Mouse (Mus musculus) heart, embryonic 14.5 days (tissue): ENCODE measurements at regions not wholly inside any gene's neighbourhood (a gene's known extent, or its start where the extent isn't known, plus 50 kb on each side); places are given as distances from the start of the nearest gene placed in this dataset.

Source experiments
- ATAC-seq: fragments of 200-750 bp; cut with Nextera tagmentation; 2 replicates; pipeline ENCODE4 v1.8.0; 2017; ENCODE audit warnings: low read depth, moderate TSS enrichment; ENCODE audit not compliant: insufficient number of reproducible peaks, insufficient read depth, low FRiP score
- H3K27ac ChIP-seq, 2 experiments: fragments of 200-500 bp in 1 of 2; fragments of 300-500 bp in 1 of 2; sonication (generic) in 1 of 2; replicated peaks in 1 of 2; 2 replicates each; pipeline ENCODE4 v1.5.1; 2012 to 2014; ENCODE audit warnings: low read depth in 2 of 2, low read length in 2 of 2, control low read depth in 1 of 2, mild to moderate bottlenecking in 1 of 2, mixed read lengths in 1 of 2; ENCODE audit not compliant: control insufficient read depth in 1 of 2, insufficient read depth in 1 of 2
- H3K27me3 ChIP-seq: fragments of 300-500 bp; sonication (generic); 2 replicates; pipeline ENCODE4 v1.6.1; 2014; ENCODE audit warnings: mild to moderate bottlenecking, low read length, control low read depth; ENCODE audit not compliant: control insufficient read depth, insufficient read depth
- H3K36me3 ChIP-seq: fragments of 300-500 bp; sonication (generic); 2 replicates; pipeline ENCODE4 v1.6.1; 2014; ENCODE audit warnings: mild to moderate bottlenecking, control low read depth, low read length, mixed read lengths; ENCODE audit not compliant: control insufficient read depth, insufficient read depth
- H3K4me1 ChIP-seq, 2 experiments: fragments of 200-500 bp in 1 of 2; fragments of 300-500 bp in 1 of 2; sonication (generic) in 1 of 2; 2 replicates each; pipeline ENCODE4 v1.6.1; 2012 to 2014; ENCODE audit warnings: low read length in 2 of 2, control low read depth in 1 of 2, mixed read lengths in 1 of 2; ENCODE audit not compliant: control insufficient read depth in 2 of 2, insufficient read depth in 2 of 2
- H3K4me2 ChIP-seq: fragments of 300-500 bp; sonication (generic); 2 replicates; pipeline ENCODE4 v1.6.1; 2014; ENCODE audit warnings: mild to moderate bottlenecking, low read length
- H3K4me3 ChIP-seq, 2 experiments: fragments of 200-500 bp in 1 of 2; fragments of 300-500 bp in 1 of 2; sonication (generic) in 1 of 2; 2 replicates each; pipeline ENCODE4 v1.5.1; 2012 to 2014; ENCODE audit warnings: low read length in 2 of 2, mild to moderate bottlenecking in 2 of 2, control low read depth in 1 of 2, low read depth in 1 of 2, moderate library complexity in 1 of 2; ENCODE audit not compliant: control insufficient read depth in 1 of 2, insufficient read depth in 1 of 2
- H3K9ac ChIP-seq: fragments of 300-500 bp; sonication (generic); 2 replicates; pipeline ENCODE4 v1.6.1; 2014; ENCODE audit warnings: mild to moderate bottlenecking, low read length
- H3K9me3 ChIP-seq: fragments of 300-500 bp; sonication (generic); 2 replicates; pipeline ENCODE4 v1.6.1; 2016; ENCODE audit warnings: low read length, control low read depth; ENCODE audit not compliant: control insufficient read depth
- WGBS: fragments of 180-500 bp; shearing (Covaris S2); extraction: QIAGEN DNeasy Blood & Tissue Kit; methylation state at CpG from one replicate; pipeline ENCODE4 v1.1.7; 2014; 5-methylcytosine and 5-hydroxymethylcytosine counted together

GRCm38 (mm10) chr4:72480535-72480934, 279.8 kb upstream of the Tle1 start:
- Histone ChIP-seq H3K9ac (no peak overlapping the region), H3K4me2 (no peak overlapping the region), H3K9me3 (no peaks in the 10 kb centered on the region), H3K4me1 (no peaks in the 10 kb centered on the region), H3K27ac (no peak overlapping the region), H3K27me3 (no peaks in the 10 kb centered on the region), H3K36me3 (no peaks in the 10 kb centered on the region), H3K4me3 (no peak overlapping the region)
- no peak for ATAC-seq
- 77% methylated on average over 3 of the region's 3 CpGs for WGBS

DNA sequence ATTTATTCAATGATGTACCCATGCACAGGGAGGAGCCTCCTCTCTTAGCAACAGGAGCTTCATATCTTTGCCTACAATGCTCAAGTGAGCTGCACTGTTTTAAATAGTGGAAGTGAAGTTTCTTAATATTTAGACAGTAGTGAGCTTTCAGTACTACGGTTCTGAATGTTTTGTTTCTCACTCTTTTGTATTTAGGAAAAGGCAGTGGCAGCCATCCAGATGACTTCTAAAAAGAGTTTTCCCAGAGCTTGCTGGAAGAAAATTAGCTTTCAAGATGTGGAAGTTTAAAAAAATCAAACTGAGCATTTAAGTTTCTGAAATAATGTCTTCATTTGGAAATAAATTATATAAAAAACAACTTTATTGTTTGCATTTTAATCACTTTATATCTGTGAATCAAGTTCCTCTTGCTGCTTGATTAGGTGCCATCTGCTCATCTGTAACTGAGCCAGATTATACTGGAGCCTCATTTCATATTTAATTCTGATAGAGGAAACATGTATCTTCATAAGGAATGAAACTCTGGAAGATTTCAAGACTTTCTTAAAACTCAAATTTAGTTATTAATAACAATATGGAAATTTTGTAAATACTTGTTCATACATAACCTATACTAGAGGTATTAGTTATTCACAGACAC, 268.6 kb upstream of the Tle1 start:
- Histone ChIP-seq H3K27ac (no peak overlapping the region), H3K27me3 (no peaks in the 10 kb centered on the region), H3K4me2 (no peak overlapping the region), H3K36me3 (no peaks in the 10 kb centered on the region), H3K9me3 (no peaks in the 10 kb centered on the region), H3K4me3 (no peak overlapping the region), H3K4me1 (no peaks in the 10 kb centered on the region), H3K9ac (no peak overlapping the region)
- 72% methylated on average over 1 of the region's 1 CpGs for WGBS
- ATAC-seq = no peak

DNA sequence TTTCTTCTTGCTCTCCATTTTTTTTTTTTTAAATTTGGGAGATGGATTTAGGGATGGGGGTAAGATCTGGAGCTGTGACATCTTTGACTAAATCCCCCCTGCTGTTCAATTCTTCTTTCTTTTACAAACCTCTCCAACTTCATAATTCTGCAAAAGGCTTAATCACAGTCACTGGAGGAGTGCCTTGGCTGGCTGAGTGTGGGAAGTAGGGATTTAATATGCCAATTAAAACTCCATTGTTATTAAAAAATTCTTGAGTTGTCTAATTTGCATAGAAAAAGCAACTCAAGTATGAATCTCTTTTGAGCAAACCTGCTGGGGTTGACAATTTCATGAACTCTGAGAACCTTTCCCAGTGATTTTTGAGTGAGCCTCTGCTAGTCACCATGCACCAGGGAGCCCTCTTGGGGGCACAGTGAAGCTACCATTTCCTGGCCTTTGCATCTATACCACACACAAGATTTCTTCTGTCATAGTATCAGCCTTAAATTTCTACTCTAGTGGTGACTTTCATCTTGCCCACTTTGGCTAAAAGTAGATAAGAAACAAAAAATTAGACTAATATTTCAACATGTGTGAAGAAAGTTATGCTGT, 243.6 kb upstream of the Tle1 start:
- no peaks in the 10 kb centered on the region for H3K27me3 ChIP-seq
- H3K36me3 ChIP-seq = no peaks in the 10 kb centered on the region
- H3K9ac ChIP-seq = no peak overlapping the region
- no peaks in the 10 kb centered on the region for H3K4me1 ChIP-seq
- no peak overlapping the region for H3K4me3 ChIP-seq
- no peak for ATAC-seq
- no peaks in the 10 kb centered on the region for H3K9me3 ChIP-seq
- H3K27ac ChIP-seq = no peak overlapping the region
- no peak overlapping the region for H3K4me2 ChIP-seq

DNA sequence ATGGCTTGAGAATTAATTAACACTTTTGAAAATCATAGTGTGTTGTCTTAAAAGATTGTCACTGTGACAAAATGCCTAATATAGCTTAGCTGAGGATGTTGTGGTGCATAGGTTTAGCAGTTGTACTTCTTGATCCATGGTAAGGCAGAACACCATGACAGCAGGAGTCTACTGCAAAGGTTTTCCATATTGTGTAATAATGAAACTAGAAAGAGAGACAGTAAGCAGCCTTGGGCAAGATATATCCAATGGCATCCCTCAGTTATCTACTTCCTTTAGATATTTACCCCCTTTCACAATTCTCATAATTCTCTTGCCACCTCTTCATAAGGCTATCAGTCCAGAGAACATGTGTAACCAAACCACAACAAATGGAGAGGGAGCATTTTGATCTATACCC, 236.6 kb upstream of the Tle1 start:
- ATAC-seq = no peak
- no peak overlapping the region for H3K9ac ChIP-seq
- no peaks in the 10 kb centered on the region for H3K27me3 ChIP-seq
- H3K36me3 ChIP-seq = no peaks in the 10 kb centered on the region
- no peaks in the 10 kb centered on the region for H3K9me3 ChIP-seq
- H3K4me3 ChIP-seq = no peak overlapping the region
- no peaks in the 10 kb centered on the region for H3K4me1 ChIP-seq
- no peak overlapping the region for H3K27ac ChIP-seq
- no peak overlapping the region for H3K4me2 ChIP-seq

DNA sequence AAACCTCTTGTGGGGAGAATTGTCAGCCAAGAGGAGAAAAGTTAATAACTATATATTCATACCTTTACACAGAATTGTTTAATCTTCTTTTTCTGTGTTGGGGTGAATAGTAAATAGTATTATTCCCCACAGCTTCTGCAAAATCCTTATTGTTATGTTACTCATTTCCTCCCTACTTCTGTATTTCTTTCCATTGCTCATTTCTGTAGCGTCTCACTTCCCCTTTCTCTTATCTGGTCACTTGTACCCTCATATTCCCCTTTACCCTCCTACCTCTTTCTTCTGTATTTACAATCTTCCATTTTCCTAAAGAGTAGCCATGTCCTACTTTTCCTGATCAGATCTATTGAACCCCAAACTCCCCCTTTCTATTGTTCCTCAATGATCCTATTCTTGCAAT, 224.6 kb upstream of the Tle1 start:
- Histone ChIP-seq H3K9ac (no peak overlapping the region), H3K27ac (no peak overlapping the region), H3K4me2 (no peak overlapping the region), H3K27me3 (no peaks in the 10 kb centered on the region), H3K4me1 (no peaks in the 10 kb centered on the region), H3K9me3 (no peaks in the 10 kb centered on the region), H3K36me3 (no peaks in the 10 kb centered on the region), H3K4me3 (no peak overlapping the region)
- ATAC-seq = no peak
- 61% methylated on average over 1 of the region's 1 CpGs for WGBS

DNA sequence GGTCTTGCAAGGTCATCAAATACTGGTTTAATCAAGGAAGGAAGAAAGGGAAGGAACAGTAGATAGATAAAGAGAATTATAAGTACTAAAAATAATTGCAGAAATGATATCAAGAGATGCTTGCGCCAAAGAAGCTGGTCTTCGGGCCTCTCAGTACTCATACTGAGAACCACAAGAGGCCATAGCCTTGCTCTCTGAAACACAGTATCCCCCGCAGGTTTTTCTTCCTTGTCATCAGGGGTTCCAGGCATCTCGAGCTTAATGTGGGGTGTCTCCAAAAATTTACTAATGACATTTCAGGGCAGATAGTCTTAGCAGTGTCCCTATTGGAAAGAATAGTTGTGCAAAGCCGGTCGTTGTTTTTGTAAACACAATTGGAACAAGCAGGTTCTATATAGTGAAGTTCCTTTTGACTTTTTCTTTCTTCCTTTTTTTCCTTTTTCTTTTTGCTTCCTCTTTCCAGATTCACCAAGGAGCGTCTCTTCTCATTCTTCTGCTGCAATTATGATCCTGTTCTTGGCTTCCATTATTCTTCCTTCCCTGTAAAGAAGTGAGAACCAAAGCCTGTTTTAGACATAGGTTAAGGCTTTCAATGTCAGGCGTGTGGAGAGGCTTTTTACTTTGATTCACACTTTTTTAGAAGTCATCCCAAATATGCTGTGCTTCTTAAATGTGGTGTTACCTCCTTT, 211.5 kb upstream of the Tle1 start:
- Histone ChIP-seq H3K9ac (no peak overlapping the region), H3K4me1 (no peaks in the 10 kb centered on the region), H3K27ac (no peak overlapping the region), H3K36me3 (no peaks in the 10 kb centered on the region), H3K27me3 (no peaks in the 10 kb centered on the region), H3K9me3 (no peaks in the 10 kb centered on the region), H3K4me2 (no peak overlapping the region), H3K4me3 (no peak overlapping the region)
- WGBS = 81% methylated on average over 8 of the region's 8 CpGs
- no peak for ATAC-seq

GRCm38 (mm10) chr4:72411343-72411742, 210.6 kb upstream of the Tle1 start:
- H3K4me1 ChIP-seq = no peaks in the 10 kb centered on the region
- no peak overlapping the region for H3K4me2 ChIP-seq
- no peaks in the 10 kb centered on the region for H3K36me3 ChIP-seq
- no peaks in the 10 kb centered on the region for H3K27me3 ChIP-seq
- ATAC-seq = no peak
- no peak overlapping the region for H3K27ac ChIP-seq
- no peaks in the 10 kb centered on the region for H3K9me3 ChIP-seq
- H3K9ac ChIP-seq = no peak overlapping the region
- WGBS = 90% methylated on average over 3 of the region's 3 CpGs
- no peak overlapping the region for H3K4me3 ChIP-seq

DNA sequence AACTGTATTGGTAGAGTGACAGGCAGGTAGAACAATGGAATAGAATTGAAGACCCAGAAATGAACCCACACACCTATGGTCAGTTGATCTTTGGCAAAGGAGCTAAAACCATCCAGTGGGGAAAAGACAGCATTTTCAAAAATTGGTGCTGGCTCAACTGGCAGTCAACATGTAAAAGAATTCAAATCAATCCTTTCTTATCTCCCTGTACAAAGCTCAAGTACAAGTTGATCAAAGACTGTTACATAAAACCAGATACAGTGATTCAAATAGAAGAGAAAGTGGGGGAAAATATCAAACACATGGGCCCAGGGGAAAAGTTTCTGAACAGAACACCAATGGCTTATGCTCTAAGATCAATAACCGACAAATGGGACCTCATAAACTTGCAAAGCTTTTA, 200.0 kb upstream of the Tle1 start:
- Histone ChIP-seq H3K9ac (no peak overlapping the region), H3K4me3 (no peak overlapping the region), H3K4me2 (no peak overlapping the region), H3K4me1 (no peaks in the 10 kb centered on the region), H3K27me3 (no peaks in the 10 kb centered on the region), H3K36me3 (no peaks in the 10 kb centered on the region), H3K9me3 (no peaks in the 10 kb centered on the region), H3K27ac (no peak overlapping the region)
- WGBS = 83% methylated on average over 1 of the region's 1 CpGs
- ATAC-seq = no peak
